Mouse (Mus musculus) heart, embryonic 13.5 days (tissue): ENCODE results near the gene Hoxb8. TPM values are rescaled to one million over a fixed set of nuclear protein-coding genes. Genes with fewer than 3 reads are reported as not detected.

Experiments
- ATAC-seq: fragments of 200-750 bp; cut with Nextera tagmentation; 2 replicates; pipeline ENCODE4 v1.8.0; 2017; ENCODE audit warnings: moderate TSS enrichment; ENCODE audit not compliant: insufficient number of reproducible peaks, low FRiP score, low TSS enrichment; ENCODE audit errors: extremely low read depth
- H3K27ac ChIP-seq: fragments of 300-500 bp; sonication (generic); replicated peaks from 2 replicates; pipeline ENCODE4 v1.5.1; 2015; ENCODE audit warnings: moderate library complexity, mild to moderate bottlenecking, inconsistent platforms
- H3K27me3 ChIP-seq: fragments of 300-500 bp; sonication (generic); replicated peaks from 2 replicates; pipeline ENCODE4 v1.6.1; 2015; ENCODE audit warnings: mild to moderate bottlenecking, inconsistent platforms
- H3K36me3 ChIP-seq: fragments of 300-500 bp; sonication (generic); 2 replicates; pipeline ENCODE4 v1.6.1; 2015; ENCODE audit warnings: mild to moderate bottlenecking, inconsistent platforms
- H3K4me1 ChIP-seq: fragments of 300-500 bp; sonication (generic); 2 replicates; pipeline ENCODE4 v1.6.1; 2015; ENCODE audit warnings: inconsistent platforms
- H3K4me2 ChIP-seq: fragments of 300-500 bp; sonication (generic); 2 replicates; pipeline ENCODE4 v1.6.1; 2015; ENCODE audit warnings: inconsistent platforms, mild to moderate bottlenecking, moderate library complexity
- H3K4me3 ChIP-seq: fragments of 300-500 bp; sonication (generic); 2 replicates; pipeline ENCODE4 v1.5.1; 2015; ENCODE audit warnings: moderate library complexity, mild to moderate bottlenecking, inconsistent platforms
- H3K9ac ChIP-seq: fragments of 300-500 bp; sonication (generic); 2 replicates; pipeline ENCODE4 v1.6.1; 2015; ENCODE audit warnings: inconsistent platforms, mild to moderate bottlenecking, moderate library complexity
- H3K9me3 ChIP-seq: fragments of 300-500 bp; sonication (generic); 2 replicates; pipeline ENCODE4 v1.6.1; 2016; ENCODE audit warnings: inconsistent platforms
- WGBS: fragments of 180-500 bp; shearing (Covaris S2); methylation state at CpG from one replicate; pipeline ENCODE4 v1.1.7; 2015; ENCODE audit warnings: mixed read lengths; 5-methylcytosine and 5-hydroxymethylcytosine counted together
- microRNA counts: library from miRNA; unstranded; fragments of <30 nt; microRNA quantifications from one replicate; lab custom pipeline; 2016
- microRNA-seq: library from miRNA; unstranded; fragments of <30 nt; microRNA quantifications from one replicate; pipeline ENCODE4, GENCODE M21; 2016
- polyA plus RNA-seq: library from polyadenylated mRNA; unstranded; fragments of >200 nt; fragmentation: Nextera tagmentation; extraction: Ambion mirVana; gene quantifications from 2 replicates; pipeline ENCODE4 v1.2.1, GENCODE M21; 2015

Hoxb8 gene
- polyA plus RNA-seq, 1 experiment from 2014 or later: not detected

DNA sequence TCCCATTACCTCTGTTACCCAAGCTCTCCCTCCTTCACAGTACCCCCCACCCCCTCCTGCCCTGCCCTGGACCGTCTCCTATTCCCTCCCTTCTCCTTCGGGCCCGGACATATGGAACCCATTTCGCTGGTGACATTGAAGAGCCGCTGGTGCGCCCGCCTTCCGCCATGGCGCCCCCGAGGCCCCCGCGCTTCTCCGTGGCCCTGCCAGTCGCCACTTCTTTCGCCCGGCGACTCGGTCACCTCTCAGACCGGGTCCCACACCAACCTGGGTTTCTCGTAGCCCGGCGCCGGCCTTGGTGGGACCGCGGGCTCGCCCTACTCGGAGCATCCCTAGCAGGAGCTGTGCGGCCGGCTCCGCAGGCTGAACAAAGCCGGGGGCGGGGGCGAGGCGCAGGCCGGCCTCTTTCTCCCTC, 50.9 kb downstream of the Hoxb8 start:
- peak overlapping the region; percentile 50 for H3K4me3 ChIP-seq
- no peak for ATAC-seq
- H3K9ac ChIP-seq: peak overlapping the region; percentile 77
- H3K36me3 ChIP-seq: no peaks in the 10 kb centered on the region
- peaks cover 100% of the 10 kb centered on the region for H3K27me3 ChIP-seq
- H3K4me2 ChIP-seq: peak overlapping the region; percentile 67
- no peaks in the 10 kb centered on the region for H3K9me3 ChIP-seq
- H3K27ac ChIP-seq: peak overlapping the region; percentile 67
- H3K4me1 ChIP-seq: peaks cover 4% of the 10 kb centered on the region
- under 1% methylated on average over 35 of the region's 35 CpGs for WGBS

DNA sequence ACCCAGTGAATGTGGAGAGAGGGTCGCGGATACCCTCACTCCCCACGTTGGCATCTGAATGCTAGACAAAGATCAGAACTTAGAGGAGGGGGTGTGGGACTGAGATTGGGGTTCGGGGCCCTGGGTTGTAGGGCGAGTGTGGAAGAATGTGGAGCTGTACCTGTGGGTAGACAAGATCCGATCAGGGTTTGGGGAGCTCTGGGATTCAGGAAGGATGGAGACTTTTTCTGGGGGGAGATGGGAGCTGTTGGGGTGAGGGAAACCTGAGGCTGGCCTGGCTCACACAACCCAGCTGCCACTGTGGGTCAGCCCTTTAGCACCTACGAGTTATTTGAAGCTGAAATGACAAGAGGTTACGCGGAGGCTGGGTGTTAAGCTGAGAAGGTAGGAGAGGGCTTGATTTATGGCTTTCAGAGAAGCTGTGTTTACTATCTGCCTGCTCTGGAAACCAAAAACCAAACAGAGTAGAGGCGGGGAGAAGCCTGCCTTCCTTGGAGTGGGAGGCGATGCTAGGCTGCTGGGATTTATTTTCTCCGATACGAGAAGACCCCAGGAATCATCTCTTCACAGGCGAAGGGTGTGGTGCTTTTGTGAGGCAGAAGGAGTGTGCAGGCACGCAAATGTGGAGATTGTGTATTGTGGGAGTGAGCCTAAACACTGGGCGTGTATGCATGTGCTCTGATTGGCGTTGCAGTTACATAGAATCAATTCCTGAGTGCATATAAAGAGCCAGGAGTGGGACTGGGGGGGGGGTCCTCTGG, 51.7 kb downstream of the Hoxb8 start:
- no peaks in the 10 kb centered on the region for H3K9me3 ChIP-seq
- 9% methylated on average over 17 of the region's 17 CpGs for WGBS

DNA sequence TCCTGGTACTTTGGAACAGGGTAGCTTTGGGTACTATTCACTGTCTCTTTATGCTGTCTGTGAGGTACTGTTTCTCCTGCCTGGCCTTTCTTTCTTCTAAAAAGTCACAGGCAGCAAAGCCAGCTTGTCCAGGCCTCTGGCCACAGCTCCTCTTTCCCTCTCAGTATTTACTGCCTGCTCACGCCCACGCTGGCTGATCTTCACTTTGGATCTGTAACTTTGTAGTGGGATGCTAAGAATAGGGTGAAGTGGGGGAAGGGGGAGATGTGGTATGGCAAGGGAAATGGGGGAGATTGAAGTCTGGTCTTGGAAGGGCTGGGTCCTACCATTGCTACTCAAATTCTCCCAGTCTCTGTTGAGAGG, 52.3 kb downstream of the Hoxb8 start:
- 12% methylated on average over 2 of the region's 2 CpGs for WGBS
- Histone ChIP-seq H3K4me3 (peak overlapping the region; percentile 50), H3K9me3 (no peaks in the 10 kb centered on the region), H3K27ac (peak overlapping the region; percentile 67), H3K9ac (peak overlapping the region; percentile 77), H3K36me3 (no peaks in the 10 kb centered on the region), H3K27me3 (peaks cover 100% of the 10 kb centered on the region), H3K4me2 (peak overlapping the region; percentile 67), H3K4me1 (peaks cover 10% of the 10 kb centered on the region)
- no peak for ATAC-seq

More for the DNA sequence above, 51.7 kb downstream of the Hoxb8 start:
- Histone ChIP-seq H3K4me3 (peak overlapping the region; percentile 50), H3K36me3 (no peaks in the 10 kb centered on the region), H3K4me1 (peaks cover 7% of the 10 kb centered on the region), H3K4me2 (peak overlapping the region; percentile 67), H3K27ac (peak overlapping the region; percentile 67), H3K9ac (peak overlapping the region; percentile 77), H3K27me3 (peaks cover 100% of the 10 kb centered on the region)
- no peak for ATAC-seq

MicroRNA genes within 50 kb of the gene (microRNA counts, 519-probe panel; counts per million panel counts)
- 3,787 counts per million, percentile 73 among the panel's probes with 10 or more counts for microRNA mmu-miR-10a (lab: Ali Mortazavi, UCI)
- microRNA mmu-miR-196a (lab: Ali Mortazavi, UCI): 209 counts per million, percentile 61 among the panel's probes with 10 or more counts

Small RNA genes lying within 50 kb of the gene (microRNA-seq; reads per million reads assigned to microRNA genes)
- 4,879 reads per million, percentile 92 among the genes with 10 or more reads in this experiment for gene Mir10a
- 1.0 reads per million for gene Mir196a-1

Other genes starting within 250 kb of the Hoxb8 start
- 68.3 and 74.7 TPM in 2 replicates for gene Snf8, start 247.0 kb upstream of the Hoxb8 start, polyA plus RNA-seq
- 31.5 and 33.1 TPM in 2 replicates for gene Ube2z, start 216.5 kb upstream of the Hoxb8 start, polyA plus RNA-seq
- gene Atp5g1, start 206.2 kb upstream of the Hoxb8 start, polyA plus RNA-seq: 1,502 and 1,689 TPM in 2 replicates
- not detected in 2 replicates for gene Calcoco2, start 169.9 kb upstream of the Hoxb8 start, polyA plus RNA-seq
- not detected in 2 replicates for gene Ttll6, start 148.1 kb upstream of the Hoxb8 start, polyA plus RNA-seq
- gene Hoxb13, start 87.6 kb upstream of the Hoxb8 start, polyA plus RNA-seq: not detected in 2 replicates
- gene Hoxb9, start 10.4 kb upstream of the Hoxb8 start, polyA plus RNA-seq: 0.06 TPM in 1 of 2 replicates, not detected in the other
- gene Hoxb7, start 4.7 kb downstream of the Hoxb8 start, polyA plus RNA-seq: 0.11 and 0.25 TPM in 2 replicates
- gene Hoxb6, start 10.6 kb downstream of the Hoxb8 start, polyA plus RNA-seq: 1.4 and 2.0 TPM in 2 replicates
- 3.8 and 5.5 TPM in 2 replicates for gene Hoxb5, start 21.4 kb downstream of the Hoxb8 start, polyA plus RNA-seq
- gene Hoxb4, start 36.4 kb downstream of the Hoxb8 start, polyA plus RNA-seq: 0.43 and 0.59 TPM in 2 replicates
- gene Hoxb3, start 41.4 kb downstream of the Hoxb8 start, polyA plus RNA-seq: 0.31 and 1.1 TPM in 2 replicates
- gene Hoxb2, start 68.6 kb downstream of the Hoxb8 start, polyA plus RNA-seq: 3.6 and 5.9 TPM in 2 replicates
- gene Hoxb1, start 83.8 kb downstream of the Hoxb8 start, polyA plus RNA-seq: 0.17 and 0.18 TPM in 2 replicates
- 0.33 and 1.1 TPM in 2 replicates for gene Skap1, start 182.7 kb downstream of the Hoxb8 start, polyA plus RNA-seq